Mouse (Mus musculus) embryo, embryonic 10.5 days (tissue): ENCODE data around the gene Osbpl9.

Source experiments
- DNase-seq: peaks from one replicate; pipeline ENCODE4 v3.0.0-alpha.2; 2015; ENCODE audit warnings: low spot score

Gene Osbpl9

DNA sequence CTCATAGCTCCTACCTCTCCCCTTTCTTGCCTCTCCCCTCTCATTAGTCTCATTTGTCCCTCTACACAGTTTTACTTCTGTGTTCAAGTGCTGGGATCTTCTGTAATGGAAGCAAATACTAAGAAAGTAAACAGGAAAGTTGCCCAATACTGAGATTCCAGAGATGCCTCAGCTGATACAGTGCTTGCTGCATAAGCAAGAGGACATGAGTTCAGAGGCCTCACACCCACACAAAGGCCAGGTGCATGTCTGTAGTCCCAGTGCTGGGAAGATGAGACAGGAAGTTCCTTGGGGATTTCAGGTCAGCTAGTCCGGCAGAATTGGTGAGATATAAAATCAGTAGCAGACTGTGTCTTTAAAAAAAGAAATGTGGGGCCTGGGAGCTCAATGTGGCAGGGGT lies 2.3 kb upstream of the Osbpl9 start:
- no peak for DNase-seq

DNA sequence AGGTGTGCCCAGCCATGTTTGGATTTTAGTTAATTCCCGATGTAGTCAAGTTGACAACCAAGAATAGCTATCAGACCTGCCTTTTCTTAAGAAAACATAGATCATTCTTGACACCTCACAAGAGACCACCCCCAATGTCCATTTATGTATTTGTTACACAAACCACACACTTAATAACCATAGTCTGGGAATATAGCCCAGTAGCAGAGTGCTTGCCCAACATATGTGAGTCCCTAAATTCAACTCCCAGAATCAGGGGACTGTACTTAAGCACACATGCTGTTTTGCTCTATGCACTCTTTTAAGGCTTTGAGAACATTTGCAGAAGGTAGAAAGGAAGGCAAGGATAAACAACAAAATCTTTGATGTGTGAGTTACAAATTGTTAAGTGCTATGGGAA lies 1.9 kb upstream of the Osbpl9 start:
- DNase-seq, result no peak

DNA sequence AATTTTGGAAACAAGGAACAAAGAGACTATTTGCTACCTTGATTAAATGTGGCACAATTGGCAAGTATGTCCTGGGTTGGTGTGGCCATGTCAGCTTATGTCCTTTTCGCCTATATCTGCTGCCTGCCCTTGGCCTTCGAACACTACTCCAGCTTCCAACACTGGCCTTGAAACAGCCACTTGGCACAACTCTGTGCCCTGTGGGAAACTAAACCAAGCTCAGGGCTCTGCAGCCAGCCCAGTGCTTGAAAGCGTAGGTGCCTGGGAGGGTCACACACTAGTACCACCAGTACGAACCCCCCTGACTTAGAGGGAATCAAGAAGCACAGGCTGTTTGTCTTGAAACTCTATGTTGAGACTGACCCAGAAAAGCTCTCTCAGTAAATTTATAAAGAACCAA lies 3.0 kb downstream of the Osbpl9 start:
- DNase-seq, result no peak

DNA sequence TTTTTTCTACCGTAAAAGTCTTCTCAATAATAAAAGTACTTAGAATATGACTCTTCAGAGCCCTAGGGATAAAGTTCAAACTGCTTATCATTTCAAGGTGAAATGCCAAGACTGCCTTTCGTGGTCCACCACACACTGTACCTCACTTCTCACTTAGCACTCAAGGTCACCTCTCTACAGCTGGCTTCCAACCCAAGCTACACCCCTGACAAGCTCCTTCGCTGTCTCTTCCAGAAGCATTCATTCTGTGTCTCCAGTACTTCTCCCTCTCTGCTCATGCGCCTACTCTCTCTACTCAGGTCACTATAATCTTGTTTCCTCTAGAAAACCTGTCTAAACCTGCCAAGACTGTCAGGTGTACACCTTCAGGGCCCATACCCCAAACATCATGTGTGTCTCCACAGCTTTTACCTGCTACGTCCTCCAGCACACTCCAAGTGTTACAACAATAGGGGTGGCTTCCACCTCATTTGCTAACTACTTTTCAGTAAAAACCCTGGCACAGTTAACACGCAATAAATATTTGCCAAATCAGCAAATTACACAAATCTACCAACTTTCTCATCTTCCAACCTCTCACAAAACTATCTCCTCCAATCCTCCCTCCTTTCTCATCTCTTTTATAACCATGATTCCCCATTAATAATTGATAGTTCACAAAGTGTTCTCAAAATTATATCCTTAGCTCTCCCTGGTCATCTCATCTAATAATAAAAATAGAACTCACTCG lies 6.0 kb downstream of the Osbpl9 start:
- DNase-seq, result no peak

DNA sequence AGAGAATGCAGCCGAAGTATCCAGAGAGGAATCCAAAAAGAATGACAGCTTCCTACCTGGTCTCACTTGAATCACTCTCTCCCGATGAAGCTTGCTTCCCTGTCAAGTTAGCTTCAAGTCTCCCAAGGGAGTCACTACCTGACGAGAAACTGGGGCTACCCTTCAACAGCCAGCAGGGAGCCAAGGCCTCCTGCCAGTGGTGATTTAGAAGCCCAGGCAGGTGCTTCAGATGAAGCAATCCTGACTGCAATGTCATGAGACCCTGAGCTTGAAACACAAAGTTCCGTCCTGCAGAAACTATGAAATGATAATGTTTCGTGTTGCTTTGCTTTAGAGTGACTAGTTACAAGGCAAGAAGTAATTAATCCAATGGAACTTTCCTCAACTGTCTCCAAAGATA lies 8.2 kb downstream of the Osbpl9 start:
- DNase-seq, result no peak

DNA sequence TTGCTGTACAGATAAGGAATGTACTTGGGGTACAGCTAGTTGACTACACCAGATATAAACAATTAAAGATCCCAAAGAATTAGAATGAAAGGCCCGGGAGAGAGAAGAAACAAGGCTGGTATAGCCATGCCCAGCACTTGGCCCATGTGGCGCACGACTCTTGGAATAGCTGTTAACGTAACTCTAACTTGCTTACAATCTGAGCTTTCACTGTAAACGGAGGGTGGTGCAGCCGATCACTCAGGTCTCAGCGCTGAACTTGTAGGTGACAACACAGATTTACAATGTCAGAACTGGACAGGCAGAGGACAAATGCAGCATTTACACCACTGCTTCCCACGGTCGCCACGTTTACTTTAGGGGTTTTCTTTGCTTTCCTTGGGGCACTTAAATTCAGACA lies 10.5 kb downstream of the Osbpl9 start:
- DNase-seq, result no peak

DNA sequence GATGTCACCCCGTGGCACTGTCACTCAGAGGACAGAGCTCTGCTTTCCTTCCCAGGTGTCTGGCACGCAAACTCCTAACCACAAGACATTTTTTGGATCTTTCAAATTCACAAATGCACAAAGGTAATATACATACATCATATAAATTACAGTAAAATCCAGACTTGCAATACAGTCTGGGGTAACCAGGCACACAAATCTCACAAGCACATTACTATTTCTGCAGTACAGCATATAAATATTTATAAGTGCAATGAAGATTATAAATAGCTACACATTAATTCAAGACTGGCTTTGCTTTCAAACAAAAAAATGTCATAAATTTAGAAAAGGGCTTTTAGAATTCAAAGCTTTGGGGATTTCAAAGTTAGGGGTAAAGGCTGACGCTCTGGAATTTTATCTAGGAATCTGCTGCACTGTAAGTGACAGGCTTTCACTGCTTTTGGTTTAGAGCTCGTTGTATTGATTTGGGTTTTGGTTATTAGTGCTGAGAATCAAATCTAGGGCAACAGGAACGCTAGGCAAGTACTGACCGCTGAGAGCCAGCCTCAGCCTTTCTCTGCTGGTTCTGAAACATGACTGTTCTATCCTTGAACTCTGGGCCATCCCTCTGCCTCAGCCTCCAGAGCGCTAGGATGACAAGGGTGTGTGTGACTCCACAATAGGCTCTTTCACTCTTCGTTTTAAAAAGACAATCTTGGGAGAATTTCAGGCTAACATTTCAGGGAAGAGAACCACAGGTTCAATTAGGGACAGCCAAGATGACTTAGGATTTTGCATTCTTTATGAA lies 16.3 kb downstream of the Osbpl9 start:
- no peak for DNase-seq

DNA sequence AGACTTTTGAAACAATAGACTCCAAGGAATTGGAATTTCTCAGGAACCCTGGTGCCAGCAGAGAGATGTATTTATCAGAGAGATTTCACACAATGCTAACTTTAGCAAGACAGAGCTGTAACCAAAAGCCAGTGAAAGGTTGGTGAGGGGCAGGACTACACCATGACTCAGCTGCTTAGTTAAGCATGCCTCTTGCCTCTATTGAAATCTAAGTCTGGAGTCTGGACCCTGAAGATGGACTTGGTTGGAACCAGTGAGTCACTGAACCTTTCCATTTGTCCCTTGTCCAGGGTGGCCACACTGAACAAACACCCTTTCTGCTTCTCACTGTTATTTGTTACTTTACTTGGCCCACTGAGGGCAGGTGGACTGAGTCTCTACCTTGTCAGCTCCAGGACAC lies 26.4 kb downstream of the Osbpl9 start:
- no peak for DNase-seq

DNA sequence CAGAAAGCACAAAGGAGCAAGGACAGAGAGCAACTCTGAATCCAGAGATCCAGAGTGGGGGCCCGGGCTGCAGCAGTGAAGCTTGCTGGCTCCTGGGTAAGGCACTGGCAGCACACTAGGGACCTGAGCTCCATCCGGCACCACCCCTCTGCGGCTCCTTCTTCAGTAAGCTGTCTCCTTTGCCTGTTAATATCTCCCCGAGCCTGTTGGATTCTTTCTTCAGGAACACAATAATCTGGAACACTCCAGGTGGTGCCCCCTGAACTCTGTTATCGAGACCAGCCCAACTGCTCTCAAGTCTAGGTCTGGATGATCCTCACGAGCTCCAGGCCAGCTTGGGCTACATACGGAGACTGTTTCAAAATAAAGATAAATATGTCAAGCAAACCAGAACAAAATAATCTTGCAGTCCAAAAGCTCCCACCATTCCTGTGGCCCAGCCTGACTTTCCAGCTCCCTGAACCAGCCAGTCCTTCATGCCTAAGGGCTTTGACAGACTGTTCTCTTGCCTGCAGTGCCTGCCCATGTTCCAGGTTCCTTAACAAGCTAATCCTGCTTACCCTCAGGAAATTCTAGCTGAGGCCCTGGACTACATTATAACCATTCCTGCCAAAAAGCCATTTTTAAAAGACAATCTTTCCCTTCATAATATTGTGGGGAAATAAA lies 28.2 kb downstream of the Osbpl9 start:
- DNase-seq, result no peak

DNA sequence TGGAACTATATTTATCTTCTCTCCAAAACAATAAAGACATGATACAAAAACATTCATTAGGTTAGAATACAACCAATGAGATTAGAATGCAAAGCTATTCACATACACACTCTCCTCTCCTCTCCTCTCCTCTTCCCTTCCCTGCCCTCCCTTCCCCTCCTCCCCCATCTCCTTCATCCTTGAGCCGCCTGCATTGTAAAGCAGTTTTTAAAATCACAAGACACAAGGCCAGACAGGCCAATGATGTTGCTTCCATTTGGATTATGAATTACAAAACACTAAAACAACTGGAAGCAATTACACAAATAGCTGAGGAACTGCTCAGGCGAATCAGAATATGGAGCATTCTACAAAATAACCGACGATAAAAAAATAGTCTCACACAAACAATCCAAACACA lies 28.7 kb downstream of the Osbpl9 start:
- no peak for DNase-seq

DNA sequence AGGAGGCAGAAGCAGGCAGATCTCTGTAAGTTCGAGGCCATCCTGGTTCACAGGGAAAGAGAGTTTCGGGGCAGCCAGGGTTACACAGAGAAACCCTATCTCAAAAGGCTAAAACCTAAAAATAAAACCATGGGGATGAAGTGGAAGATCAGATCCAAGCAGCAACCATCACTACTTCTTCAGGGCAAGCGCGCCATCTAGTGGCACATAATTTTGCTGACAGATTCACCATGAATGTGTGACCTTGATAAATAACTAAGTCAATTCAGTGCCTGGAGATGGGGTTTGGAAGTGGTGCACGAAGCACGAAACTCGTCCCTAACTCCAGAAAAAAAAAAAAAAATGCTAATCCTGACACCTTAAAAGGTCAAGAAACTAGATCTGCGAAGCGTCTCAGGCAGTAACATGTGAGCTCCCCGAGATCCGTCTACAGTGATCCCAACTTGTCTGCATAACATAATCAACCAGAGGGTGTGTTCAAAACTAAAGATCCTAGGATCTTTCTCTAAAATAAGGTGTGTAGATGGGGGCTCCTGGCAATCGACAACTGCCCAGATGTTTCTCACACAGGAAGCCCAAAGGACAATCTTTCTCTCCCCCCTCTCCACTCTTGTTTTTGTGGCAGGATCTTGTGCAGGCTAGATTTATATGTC lies 36.4 kb downstream of the Osbpl9 start:
- DNase-seq, result peak; percentile 91

DNA sequence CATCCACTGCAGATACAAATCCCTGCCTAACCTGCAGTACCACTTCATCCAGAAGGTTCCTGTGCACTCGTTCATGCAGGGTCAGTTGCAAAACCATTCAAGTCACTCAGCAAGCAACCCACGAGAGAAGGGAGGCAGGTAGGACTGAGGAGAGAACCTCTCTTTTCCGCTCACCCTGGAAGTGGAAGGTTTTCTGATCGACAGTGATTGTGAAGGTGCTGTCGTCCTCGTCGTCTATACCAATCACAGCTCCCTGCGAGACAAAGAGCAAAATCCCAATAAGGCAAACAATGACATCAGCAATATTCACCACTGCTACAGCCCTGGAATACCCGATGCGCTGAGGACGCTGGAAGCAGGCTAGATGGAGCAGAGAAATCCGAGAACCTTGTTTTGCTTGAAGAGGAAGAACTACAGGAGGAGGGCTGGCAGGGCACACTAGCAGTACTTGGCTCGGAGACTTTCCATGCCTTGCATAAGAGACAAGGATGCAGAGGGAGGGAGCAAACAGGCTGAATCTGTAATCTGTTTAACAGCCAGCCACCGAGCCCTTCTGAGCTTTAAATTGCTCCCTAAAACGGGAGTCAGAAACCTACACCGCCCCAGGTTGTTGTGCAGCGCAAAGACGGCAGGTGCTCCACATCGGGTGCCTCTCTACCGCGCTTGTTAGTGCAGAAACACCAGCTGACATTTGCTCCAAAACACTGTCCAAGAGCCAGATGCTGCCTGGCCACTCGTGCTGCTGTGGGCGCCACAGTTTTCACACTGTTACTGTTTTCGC lies 45.4 kb downstream of the Osbpl9 start:
- DNase-seq, result peak; percentile 32

DNA sequence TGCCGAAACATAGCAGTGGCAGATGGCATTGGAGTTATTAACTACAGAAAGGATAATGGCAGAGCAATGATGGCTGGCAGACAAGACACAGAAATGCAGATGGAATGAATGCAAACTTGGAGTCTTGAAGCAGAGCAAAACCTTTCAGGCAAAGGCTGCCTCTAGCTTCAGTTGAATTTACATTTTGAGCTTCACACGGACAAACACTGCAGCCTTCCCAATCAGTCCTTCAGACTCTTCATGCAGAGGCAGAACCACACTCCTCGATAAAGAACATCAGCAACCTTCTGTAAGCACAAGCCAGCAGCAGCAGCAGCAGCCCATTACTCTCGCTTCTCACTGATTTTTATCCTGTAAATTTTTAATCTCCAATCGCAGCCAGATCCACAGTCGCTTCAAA lies 46.0 kb downstream of the Osbpl9 start:
- no peak for DNase-seq

DNA sequence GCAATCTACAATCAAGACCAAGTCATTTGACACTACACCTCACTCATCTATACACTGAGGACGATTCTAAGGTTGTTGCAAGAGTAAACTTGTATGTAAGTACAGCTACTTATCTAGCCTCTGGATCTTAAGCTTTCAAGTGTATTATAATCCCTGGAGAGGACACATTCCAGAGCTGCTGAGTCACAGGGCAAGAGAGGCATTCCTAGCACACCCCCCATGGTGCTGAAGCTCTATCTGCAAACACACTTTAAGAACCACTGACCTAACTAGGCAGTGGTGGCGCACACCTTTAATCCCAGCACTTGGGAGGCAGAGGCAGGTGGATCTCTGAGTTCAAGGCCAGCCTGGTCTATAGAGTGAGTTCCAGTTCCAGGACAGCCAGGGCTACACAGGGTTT lies 51.9 kb downstream of the Osbpl9 start:
- DNase-seq, result peak; percentile 24

DNA sequence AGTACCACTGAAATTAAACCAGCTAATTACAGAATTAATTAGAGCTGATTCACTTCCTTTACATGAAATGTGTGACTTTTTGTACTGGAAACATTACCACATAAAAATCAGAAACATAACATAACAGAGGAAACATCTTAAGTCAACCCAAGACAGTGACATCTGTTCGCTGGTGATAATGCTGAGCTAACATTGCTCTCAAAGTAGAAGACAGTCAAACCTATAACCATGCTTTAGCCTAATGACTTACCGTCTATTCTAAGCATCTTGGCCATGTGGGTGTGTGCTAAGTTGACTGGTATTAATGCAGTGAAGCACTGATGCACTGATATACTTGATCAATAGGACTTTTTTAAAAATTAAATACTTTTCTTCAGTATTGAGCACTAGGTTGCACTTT lies 52.7 kb downstream of the Osbpl9 start:
- no peak for DNase-seq

DNA sequence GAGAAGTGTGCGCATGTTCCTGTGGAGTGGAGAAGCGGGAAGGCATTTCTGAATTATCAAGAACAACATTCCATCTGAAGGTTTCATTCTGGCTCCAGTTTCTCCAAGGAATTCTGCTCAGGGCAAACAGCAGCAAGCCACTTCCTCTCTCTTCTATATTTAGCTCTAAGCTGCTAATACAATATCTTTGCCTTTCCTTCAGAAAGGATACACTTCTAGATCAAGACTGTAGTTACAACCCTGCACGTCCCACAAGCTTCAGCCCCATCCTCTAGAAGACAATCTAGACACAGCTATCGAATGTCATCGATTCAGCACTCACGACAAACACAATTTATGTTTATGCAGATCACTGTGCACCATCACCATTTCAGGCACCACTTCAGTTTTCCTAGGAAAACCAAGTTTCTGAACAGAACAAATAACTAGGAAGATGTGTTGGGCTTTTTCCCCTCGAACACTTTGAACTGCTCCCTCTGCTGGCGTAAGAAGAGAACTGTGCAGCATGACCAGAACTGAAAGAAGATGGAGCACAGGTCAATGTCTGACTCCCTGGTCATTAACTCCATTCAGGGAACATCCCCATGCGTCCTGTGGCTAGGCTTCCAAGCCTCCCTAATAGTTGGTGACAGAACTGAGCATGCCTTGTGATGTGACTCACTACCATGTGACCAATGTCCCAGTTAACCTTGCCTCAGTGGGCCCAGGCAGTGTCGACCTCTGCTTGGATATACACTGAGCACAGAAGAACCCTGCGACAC lies 54.6 kb downstream of the Osbpl9 start:
- peak; percentile 86 for DNase-seq

DNA sequence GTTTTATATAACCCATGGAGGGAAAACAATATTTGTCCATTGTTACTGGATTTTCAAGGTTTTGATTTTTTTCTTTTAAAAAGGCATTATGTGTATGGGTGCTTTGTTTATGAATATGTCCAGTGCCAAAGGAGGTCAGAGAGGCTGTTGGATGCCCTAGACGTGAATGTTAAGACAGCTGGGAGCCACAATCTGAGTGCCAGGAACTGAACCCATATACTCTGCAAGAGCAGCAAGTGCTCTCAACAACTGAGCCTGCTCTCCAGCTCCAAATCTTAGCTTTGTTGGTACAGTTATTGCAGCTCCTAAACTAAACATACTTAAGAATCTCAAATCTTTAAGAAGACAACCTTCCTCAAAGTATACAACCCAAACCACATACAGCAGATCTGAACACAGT lies 59.0 kb downstream of the Osbpl9 start:
- no peak for DNase-seq

DNA sequence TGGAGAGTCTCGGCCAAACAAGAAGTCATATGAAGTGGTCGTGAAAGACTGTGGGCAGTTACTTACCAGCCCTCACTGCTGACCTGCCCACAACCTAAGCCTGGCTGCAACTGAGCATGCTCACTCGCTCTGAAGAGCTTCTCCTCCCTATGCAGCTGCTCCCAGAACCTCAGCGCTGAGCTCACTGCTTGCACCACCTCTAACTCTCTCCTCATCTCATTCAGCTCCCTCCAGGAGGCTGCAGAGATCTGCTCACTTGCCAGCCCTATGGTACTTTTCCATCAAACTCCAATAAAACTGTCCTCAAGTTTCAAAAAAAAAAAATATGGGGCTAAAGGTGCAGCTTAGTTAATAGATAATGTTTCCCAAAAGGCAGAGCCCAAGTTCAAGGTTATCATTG lies 63.5 kb downstream of the Osbpl9 start:
- DNase-seq, result no peak

DNA sequence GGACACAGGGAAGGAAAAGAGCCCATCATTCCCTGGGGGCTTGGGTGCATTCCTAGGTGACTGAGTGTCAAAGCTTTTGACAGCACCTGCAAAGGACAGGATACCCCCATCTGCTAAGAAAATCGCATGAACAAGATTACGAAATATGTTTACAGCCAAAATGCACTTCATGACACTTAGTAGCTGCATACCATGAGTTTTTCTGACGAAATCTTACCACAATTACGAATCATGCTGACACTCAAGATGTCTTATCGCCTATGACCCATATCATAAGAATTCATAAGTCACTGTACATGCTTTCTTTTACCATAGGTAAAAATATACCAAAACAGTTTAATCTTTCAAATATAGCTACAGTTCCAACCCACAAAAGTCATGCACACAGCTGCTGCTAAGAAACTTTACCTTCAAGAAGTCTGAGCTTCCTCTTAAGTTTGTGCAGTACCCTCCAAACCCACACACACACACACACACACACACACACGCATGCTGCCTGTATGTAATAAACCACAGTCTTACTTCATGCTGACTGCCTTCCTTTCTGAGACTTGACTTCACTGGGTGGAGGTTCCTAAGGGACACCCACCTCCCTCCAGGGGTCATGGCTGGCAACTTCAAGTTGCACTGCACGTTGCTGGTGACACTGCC lies 65.5 kb downstream of the Osbpl9 start:
- no peak for DNase-seq

DNA sequence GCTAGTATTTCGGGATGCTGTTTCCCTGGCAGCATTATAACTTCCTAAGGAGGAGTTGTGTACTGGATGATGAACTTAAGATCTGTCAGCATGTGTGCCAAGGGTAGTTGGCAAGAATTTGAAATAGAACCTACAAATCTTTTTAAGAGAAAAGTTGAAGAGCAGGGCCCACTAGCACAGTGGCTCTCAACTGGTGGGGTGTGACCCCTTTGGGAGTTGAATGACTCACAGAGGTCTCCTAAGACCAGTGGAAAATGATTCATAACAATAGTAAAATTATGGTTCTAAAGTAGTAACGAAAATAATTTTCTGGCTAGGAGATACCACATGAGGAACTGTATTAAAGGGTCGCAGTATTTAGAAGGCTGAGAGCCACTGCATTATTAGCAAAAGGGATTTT lies 67.1 kb downstream of the Osbpl9 start:
- no peak for DNase-seq
